Mouse (Mus musculus) CH12.LX (cell line): ENCODE data around the gene Dnaja4. TPM values are rescaled to one million over a fixed set of nuclear protein-coding genes. Genes with fewer than 3 reads are reported as not detected.

Experiments
- DNase-seq: peaks from one replicate; pipeline ENCODE4 v3.0.0-alpha.2; 2013; ENCODE audit errors: extremely low read depth
- H3K27ac ChIP-seq: 2 replicates; pipeline ENCODE4 v1.5.1; 2012; ENCODE audit warnings: low read depth, mild to moderate bottlenecking, control low read depth, moderate library complexity; ENCODE audit not compliant: insufficient read depth
- H3K27me3 ChIP-seq: replicated peaks from 2 replicates; pipeline ENCODE3; 2012; ENCODE audit warnings: inconsistent platforms
- H3K36me3 ChIP-seq, 2 experiments: replicated peaks in 1 of 2; 2 replicates each; pipeline versions ENCODE3 to v1.6.1; 2012; ENCODE audit warnings: inconsistent platforms in 1 of 2, low read length in 1 of 2, mild to moderate bottlenecking in 1 of 2, mixed read lengths in 1 of 2, moderate library complexity in 1 of 2; ENCODE audit not compliant: control insufficient read depth in 1 of 2, insufficient read depth in 1 of 2
- H3K4me1 ChIP-seq, 2 experiments: 2 replicates each; pipeline ENCODE4 v1.6.1; 2012; ENCODE audit warnings: inconsistent platforms in 1 of 2, moderate library complexity in 1 of 2; ENCODE audit not compliant: insufficient read depth in 2 of 2, control insufficient read depth in 1 of 2
- H3K4me2 ChIP-seq: 2 replicates; pipeline ENCODE4 v1.6.1; 2012; ENCODE audit warnings: low read depth, mild to moderate bottlenecking, control low read depth; ENCODE audit not compliant: poor library complexity, insufficient read depth, severe bottlenecking
- H3K4me3 ChIP-seq, 3 experiments: fragments of 150-350 bp in 1 of 3; sonication (generic) in 1 of 3; replicated peaks in 1 of 3; 2 replicates each; pipeline versions ENCODE3 to v1.5.1; 2011 to 2012; ENCODE audit warnings: low read depth in 2 of 3, low read length in 2 of 3, mild to moderate bottlenecking in 2 of 3, moderate library complexity in 2 of 3, control low read depth in 1 of 3, improper control_type of control experiment in 1 of 3, inconsistent platforms in 1 of 3, mixed read lengths in 1 of 3; ENCODE audit not compliant: poor library complexity in 1 of 3
- H3K79me2 ChIP-seq: replicated peaks from 2 replicates; pipeline ENCODE4 v1.6.1; 2012; ENCODE audit warnings: mild to moderate bottlenecking, moderate library complexity; ENCODE audit not compliant: control insufficient read depth, poor library complexity, insufficient read depth, severe bottlenecking; ENCODE audit errors: extremely low read depth
- H3K9ac ChIP-seq: 2 replicates; pipeline ENCODE4 v1.6.1; 2012; ENCODE audit warnings: low read depth, mild to moderate bottlenecking, control low read depth, moderate library complexity; ENCODE audit not compliant: insufficient read depth
- H3K9me3 ChIP-seq: replicated peaks from 2 replicates; pipeline ENCODE3; 2012; ENCODE audit warnings: low read length, inconsistent platforms, mixed read lengths
- CHD2 ChIP-seq: IDR thresholded peaks from 2 replicates; pipeline ENCODE4 v1.6.1; 2011; ENCODE audit warnings: low read length, improper control_type of control experiment
- ELF1 ChIP-seq: IDR thresholded peaks from 2 replicates; pipeline ENCODE4 v1.6.1; 2014; ENCODE audit warnings: low read depth, mild to moderate bottlenecking, inconsistent platforms, low read length, improper control_type of control experiment
- GABPA ChIP-seq: IDR thresholded peaks from 2 replicates; pipeline ENCODE4 v1.6.1; 2012; ENCODE audit warnings: low read depth, low read length, improper control_type of control experiment, inconsistent platforms; ENCODE audit not compliant: insufficient replicate concordance
- JUND ChIP-seq: conservative IDR thresholded peaks from 2 replicates; pipeline ENCODE4 v1.6.1; 2011; ENCODE audit warnings: low read depth, low read length, improper control_type of control experiment
- KAT2A ChIP-seq: IDR thresholded peaks from 2 replicates; pipeline ENCODE4 v1.6.1; 2012; ENCODE audit warnings: low read length, improper control_type of control experiment, inconsistent platforms; ENCODE audit not compliant: insufficient replicate concordance
- MAFK ChIP-seq: IDR thresholded peaks from 2 replicates; pipeline ENCODE4 v1.6.1; 2011; ENCODE audit warnings: low read length, improper control_type of control experiment; ENCODE audit not compliant: insufficient replicate concordance
- MYC ChIP-seq: IDR thresholded peaks from 2 replicates; pipeline ENCODE4 v1.6.1; 2011; ENCODE audit warnings: low read depth, mild to moderate bottlenecking, improper control_type of control experiment, low read length
- NELFE ChIP-seq: IDR thresholded peaks from 2 replicates; pipeline ENCODE4 v1.6.1; 2011; ENCODE audit warnings: low read depth, low read length, improper control_type of control experiment
- PAX5 ChIP-seq: IDR thresholded peaks from 2 replicates; pipeline ENCODE4 v1.6.1; 2012; ENCODE audit warnings: low read length, inconsistent platforms, mixed read lengths
- POLR2AphosphoS2 ChIP-seq: IDR thresholded peaks from 2 replicates; pipeline ENCODE4 v1.6.1; 2011; ENCODE audit warnings: low read depth, low read length, improper control_type of control experiment
- SIN3A ChIP-seq: IDR thresholded peaks from 2 replicates; pipeline ENCODE4 v1.6.1; 2012; ENCODE audit warnings: low read length, improper control_type of control experiment, inconsistent platforms
- SMC3 ChIP-seq: IDR thresholded peaks from 2 replicates; pipeline ENCODE4 v1.6.1; 2011; ENCODE audit warnings: low read depth, low read length, improper control_type of control experiment
- TBP ChIP-seq: conservative IDR thresholded peaks from 2 replicates; pipeline ENCODE4 v1.6.1; 2011; ENCODE audit warnings: low read depth, low read length, improper control_type of control experiment
- USF1 ChIP-seq: IDR thresholded peaks from 2 replicates; pipeline ENCODE4 v1.6.1; 2014; ENCODE audit warnings: low read depth, mild to moderate bottlenecking, inconsistent platforms, low read length, improper control_type of control experiment
- USF2 ChIP-seq: conservative IDR thresholded peaks from 2 replicates; pipeline ENCODE4 v1.6.1; 2011; ENCODE audit warnings: low read depth, low read length, improper control_type of control experiment
- ZC3H11A ChIP-seq: IDR thresholded peaks from 2 replicates; pipeline ENCODE4 v1.6.1; 2012; ENCODE audit warnings: low read depth, mild to moderate bottlenecking, inconsistent platforms, low read length, improper control_type of control experiment
- ZMIZ1 ChIP-seq: IDR thresholded peaks from 2 replicates; pipeline ENCODE4 v1.6.1; 2012; ENCODE audit warnings: low read depth, mild to moderate bottlenecking, inconsistent platforms, low read length, improper control_type of control experiment
- dilution Hi-C: fragments of 300-500 bp; cut with MboI; formaldehyde crosslinking; loops from 2 replicates; pipeline ENCODE4 v1.14.3; 2020; ENCODE audit warnings: low sequenced_read_pairs; ENCODE audit not compliant: extremely low pct_unique_long_range_greater_than_20kb, extremely low pct_ligation_motif_present
- in situ Hi-C: fragments of 300-500 bp; cut with MboI; formaldehyde crosslinking; loops from 3 replicates; pipeline ENCODE4 v1.14.3; 2019; ENCODE audit warnings: low sequenced_read_pairs, low pct_ligation_motif_present, low pct_unique_long_range_greater_than_20kb, mixed read lengths
- polyA plus RNA-seq: library from polyadenylated mRNA; unstranded; fragments of >175 nt; gene quantifications from 2 replicates; pipeline ENCODE4 v1.2.1, GENCODE M21; 2012; ENCODE audit warnings: low read depth; ENCODE audit not compliant: insufficient read length
- total RNA-seq, 2 experiments: library from RNA; depleted of rRNA; stranded (reverse); fragments of 300-350 nt in 1 of 2; fragments of >200 nt in 1 of 2; gene quantifications; 2 replicates each; pipeline ENCODE4 v1.2.3; 2012 to 2014

Dnaja4 gene
- total and polyA plus RNA-seq, 3 experiments = 0.81 to 2.4 (median 1.1) TPM

DNA sequence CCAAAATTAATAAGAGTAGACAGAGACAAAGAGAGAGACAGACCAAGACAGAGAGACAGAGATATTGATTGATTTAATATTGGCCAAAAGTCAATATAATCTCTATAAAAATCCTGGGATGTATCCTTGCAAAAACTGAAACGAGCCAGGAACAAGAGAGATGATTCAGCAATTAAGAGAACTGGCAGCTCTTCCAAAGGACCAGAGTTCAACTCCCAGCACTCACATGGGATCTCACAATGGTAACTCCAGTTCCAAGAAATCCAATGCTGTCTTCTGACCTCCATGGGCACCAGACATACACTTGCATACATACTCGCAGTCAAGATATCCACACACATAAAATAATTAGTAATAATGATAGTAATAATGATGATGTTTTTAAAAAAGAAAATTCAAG is 45.9 kb upstream of the Dnaja4 start:
- H3K9me3 ChIP-seq = no peaks in the 10 kb centered on the region
- H3K9ac ChIP-seq = no peak overlapping the region
- no peak for DNase-seq
- H3K79me2 ChIP-seq = no peaks in the 10 kb centered on the region
- no peak for TF ChIP-seq SMC3
- TF ChIP-seq POLR2AphosphoS2 = no peak
- no peak for TF ChIP-seq ZMIZ1
- peaks cover 1 to 16% of the 10 kb centered on the region in 2 experiments for H3K4me1 ChIP-seq
- H3K4me3 ChIP-seq = no peak overlapping the region
- no peak overlapping the region for H3K27ac ChIP-seq
- H3K4me2 ChIP-seq = no peak overlapping the region
- in situ Hi-C loops = no loop called here
- no peaks in the 10 kb centered on the region for H3K27me3 ChIP-seq
- no peaks in the 10 kb centered on the region for H3K36me3 ChIP-seq
- dilution Hi-C loops = no loop called here

DNA sequence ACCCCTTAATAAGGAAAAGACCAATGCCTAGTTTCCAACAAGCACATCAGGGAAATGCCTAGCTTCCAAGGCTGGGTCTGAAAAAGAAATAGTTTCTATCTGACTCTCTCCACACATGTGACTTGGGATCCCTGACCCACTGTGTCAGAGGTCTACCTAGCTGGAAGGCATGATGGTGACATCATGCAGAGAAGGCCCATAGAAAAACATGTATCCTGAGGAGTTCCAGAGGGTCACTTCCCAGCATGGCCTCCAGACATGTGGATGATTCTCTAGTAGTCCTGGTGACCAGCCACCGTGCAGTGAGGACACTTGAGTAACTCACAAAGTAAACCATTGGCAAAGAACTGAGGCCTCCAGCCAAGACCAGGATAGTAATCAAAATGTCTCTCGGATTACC is 42.8 kb upstream of the Dnaja4 start:
- Histone ChIP-seq H3K4me2 (no peak overlapping the region), H3K9me3 (no peaks in the 10 kb centered on the region), H3K27ac (no peak overlapping the region), H3K4me1 (peaks cover 0 to 4% of the 10 kb centered on the region in 2 experiments; a peak in 2 of 4 replicates), H3K4me3 (no peak overlapping the region), H3K27me3 (no peaks in the 10 kb centered on the region), H3K9ac (no peak overlapping the region), H3K79me2 (no peaks in the 10 kb centered on the region), H3K36me3 (no peaks in the 10 kb centered on the region)
- no peak for DNase-seq
- dilution Hi-C loops (no loop called here), in situ Hi-C loops (no loop called here)
- no peak for TF ChIP-seq KAT2A
- TF ChIP-seq PAX5 = no peak
- no peak for TF ChIP-seq ZC3H11A
- no peak for TF ChIP-seq TBP
- no peak for TF ChIP-seq SIN3A
- no peak for TF ChIP-seq GABPA
- TF ChIP-seq CHD2 = no peak
- no peak for TF ChIP-seq JUND
- TF ChIP-seq SMC3 = no peak
- no peak for TF ChIP-seq USF2
- no peak for TF ChIP-seq MYC
- TF ChIP-seq MAFK = no peak
- TF ChIP-seq NELFE = no peak
- no peak for TF ChIP-seq USF1
- no peak for TF ChIP-seq ELF1
